Mouse (Mus musculus) neural tube, embryonic 13.5 days (tissue): ENCODE results near the gene Catsperd. TPM values are rescaled to one million over a fixed set of nuclear protein-coding genes. Genes with fewer than 3 reads are reported as not detected.

ENCODE experiments used
- ATAC-seq: fragments of 200-750 bp; cut with Nextera tagmentation; 2 replicates; pipeline ENCODE4 v1.8.0; 2017; ENCODE audit warnings: low read depth, mild to moderate bottlenecking, moderate TSS enrichment, moderate library complexity
- H3K27ac ChIP-seq: fragments of 300-500 bp; sonication (generic); replicated peaks from 2 replicates; pipeline ENCODE4 v1.5.1; 2015; ENCODE audit warnings: moderate library complexity, mild to moderate bottlenecking, inconsistent platforms
- H3K27me3 ChIP-seq: fragments of 300-500 bp; sonication (generic); 2 replicates; pipeline ENCODE4 v1.6.1; 2015; ENCODE audit warnings: mild to moderate bottlenecking, inconsistent platforms
- H3K36me3 ChIP-seq: fragments of 300-500 bp; sonication (generic); 2 replicates; pipeline ENCODE4 v1.6.1; 2015; ENCODE audit warnings: mild to moderate bottlenecking, inconsistent platforms
- H3K4me1 ChIP-seq: fragments of 300-500 bp; sonication (generic); replicated peaks from 2 replicates; pipeline ENCODE4 v1.6.1; 2015; ENCODE audit warnings: inconsistent platforms
- H3K4me2 ChIP-seq: fragments of 300-500 bp; sonication (generic); 2 replicates; pipeline ENCODE4 v1.6.1; 2015; ENCODE audit warnings: inconsistent platforms, mild to moderate bottlenecking, moderate library complexity
- H3K4me3 ChIP-seq: fragments of 300-500 bp; sonication (generic); 2 replicates; pipeline ENCODE4 v1.5.1; 2015; ENCODE audit warnings: mild to moderate bottlenecking, inconsistent platforms
- H3K9ac ChIP-seq: fragments of 300-500 bp; sonication (generic); 2 replicates; pipeline ENCODE4 v1.6.1; 2015; ENCODE audit warnings: moderate library complexity, mild to moderate bottlenecking, inconsistent platforms
- H3K9me3 ChIP-seq: fragments of 300-500 bp; sonication (generic); 2 replicates; pipeline ENCODE4 v1.6.1; 2016; ENCODE audit warnings: inconsistent platforms
- WGBS: fragments of 180-500 bp; shearing (Covaris S2); methylation state at CpG from one replicate; pipeline ENCODE4 v1.1.7; 2015; 5-methylcytosine and 5-hydroxymethylcytosine counted together
- polyA plus RNA-seq: library from polyadenylated mRNA; unstranded; fragments of >200 nt; fragmentation: Nextera tagmentation; extraction: Ambion mirVana; gene quantifications from 2 replicates; pipeline ENCODE4 v1.2.1, GENCODE M21; 2015

The Catsperd gene
- polyA plus RNA-seq, 1 experiment from 2014 or later, result 1.7 TPM

- H3K4me1 ChIP-seq, result peaks cover 44% of the 10 kb centered on the region
- ATAC-seq, result peak; percentile 82
- peaks cover 6% of the 10 kb centered on the region for H3K27me3 ChIP-seq
- peak within 1 kb of the TSS; percentile 97 for H3K4me3 ChIP-seq
- peak within 1 kb of the TSS; percentile 88 for H3K27ac ChIP-seq
- H3K4me2 ChIP-seq, result peak within 1 kb of the TSS; percentile 89
- peak within 1 kb of the TSS; percentile 96 for H3K9ac ChIP-seq
- WGBS, result under 1% methylated on average over 66 of the region's 66 CpGs
- H3K9me3 ChIP-seq, result no peaks in the 10 kb centered on the region
- peaks cover 23% of the 10 kb centered on the region for H3K36me3 ChIP-seq
Measured at GRCm38 (mm10) chr17:56672941-56673646, 45.2 kb downstream of the Catsperd start, which contains the start of gene Ranbp3. TSS of gene Ranbp3 (plus strand) at chr17:56673294.

GRCm38 (mm10) chr17:56673647-56674416 lies 45.9 kb downstream of the Catsperd start:
- ATAC-seq, result no peak; the same call in 1 of the 2 replicates

GRCm38 (mm10) chr17:56681791-56682190 lies 53.8 kb downstream of the Catsperd start:
- 78% methylated on average over 4 of the region's 4 CpGs for WGBS
- Histone ChIP-seq H3K4me3 (no peak overlapping the region), H3K27ac (no peak overlapping the region), H3K9me3 (no peaks in the 10 kb centered on the region), H3K36me3 (peaks cover 64% of the 10 kb centered on the region), H3K27me3 (no peaks in the 10 kb centered on the region), H3K4me1 (peaks cover 35% of the 10 kb centered on the region), H3K9ac (no peak overlapping the region), H3K4me2 (no peak overlapping the region)
- ATAC-seq, result no peak

More at GRCm38 (mm10) chr17:56673647-56674416, 45.9 kb downstream of the Catsperd start:
- peak overlapping the region; percentile 88 for H3K27ac ChIP-seq
- H3K9ac ChIP-seq, result peak overlapping the region; percentile 96
- peaks cover 39% of the 10 kb centered on the region for H3K4me1 ChIP-seq
- 2% methylated on average over 36 of the region's 37 CpGs for WGBS
- H3K27me3 ChIP-seq, result no peaks in the 10 kb centered on the region
- H3K4me2 ChIP-seq, result peak overlapping the region; percentile 89
- H3K9me3 ChIP-seq, result no peaks in the 10 kb centered on the region
- peaks cover 23% of the 10 kb centered on the region for H3K36me3 ChIP-seq
- H3K4me3 ChIP-seq, result peak overlapping the region; percentile 97

GRCm38 (mm10) chr17:56682880-56683279 lies 54.9 kb downstream of the Catsperd start:
- H3K36me3 ChIP-seq, result peaks cover 65% of the 10 kb centered on the region
- no peaks in the 10 kb centered on the region for H3K9me3 ChIP-seq
- WGBS, result 74% methylated on average over 3 of the region's 3 CpGs
- H3K4me1 ChIP-seq, result peaks cover 26% of the 10 kb centered on the region
- no peak overlapping the region for H3K4me3 ChIP-seq
- no peak overlapping the region for H3K27ac ChIP-seq
- H3K4me2 ChIP-seq, result no peak overlapping the region
- ATAC-seq, result no peak
- H3K9ac ChIP-seq, result no peak overlapping the region; the same call in 1 of the 2 replicates
- no peaks in the 10 kb centered on the region for H3K27me3 ChIP-seq

- H3K4me3 ChIP-seq, result no peak overlapping the region
- H3K27ac ChIP-seq, result no peak overlapping the region
- no peaks in the 10 kb centered on the region for H3K27me3 ChIP-seq
- H3K9ac ChIP-seq, result no peak overlapping the region
- WGBS, result 91% methylated on average over 5 of the region's 5 CpGs
- peaks cover 26% of the 10 kb centered on the region for H3K4me1 ChIP-seq
- H3K4me2 ChIP-seq, result no peak overlapping the region
- H3K36me3 ChIP-seq, result peaks cover 70% of the 10 kb centered on the region
- ATAC-seq, result no peak
- H3K9me3 ChIP-seq, result no peaks in the 10 kb centered on the region
Measured at GRCm38 (mm10) chr17:56683546-56684140, 55.7 kb downstream of the Catsperd start.

GRCm38 (mm10) chr17:56684649-56685048 lies 56.7 kb downstream of the Catsperd start:
- no peaks in the 10 kb centered on the region for H3K9me3 ChIP-seq
- ATAC-seq, result no peak
- H3K4me2 ChIP-seq, result no peak overlapping the region

GRCm38 (mm10) chr17:56686801-56687200 lies 58.9 kb downstream of the Catsperd start:
- H3K27ac ChIP-seq, result no peak overlapping the region
- H3K9ac ChIP-seq, result no peak overlapping the region
- 94% methylated on average over 4 of the region's 4 CpGs for WGBS
- no peak for ATAC-seq
- H3K4me1 ChIP-seq, result peaks cover 34% of the 10 kb centered on the region
- H3K9me3 ChIP-seq, result no peaks in the 10 kb centered on the region
- H3K4me3 ChIP-seq, result no peak overlapping the region
- H3K27me3 ChIP-seq, result no peaks in the 10 kb centered on the region
- H3K4me2 ChIP-seq, result no peak overlapping the region
- peaks cover 76% of the 10 kb centered on the region for H3K36me3 ChIP-seq

More at GRCm38 (mm10) chr17:56684649-56685048, 56.7 kb downstream of the Catsperd start:
- H3K27ac ChIP-seq, result 0 out of 2 replicates have a peak overlapping the region, but pooled peaks have one; percentile 2
- 86% methylated on average over 2 of the region's 2 CpGs for WGBS
- H3K4me3 ChIP-seq, result no peak overlapping the region
- no peaks in the 10 kb centered on the region for H3K27me3 ChIP-seq
- peaks cover 78% of the 10 kb centered on the region for H3K36me3 ChIP-seq
- H3K9ac ChIP-seq, result no peak overlapping the region
- peaks cover 26% of the 10 kb centered on the region for H3K4me1 ChIP-seq

GRCm38 (mm10) chr17:56688045-56688444 lies 60.1 kb downstream of the Catsperd start:
- no peak overlapping the region for H3K9ac ChIP-seq
- peaks cover 78% of the 10 kb centered on the region for H3K36me3 ChIP-seq
- no peak overlapping the region for H3K4me3 ChIP-seq

GRCm38 (mm10) chr17:56688689-56689088 lies 60.7 kb downstream of the Catsperd start:
- no peak overlapping the region for H3K9ac ChIP-seq
- H3K36me3 ChIP-seq, result peaks cover 82% of the 10 kb centered on the region
- peaks cover 39% of the 10 kb centered on the region for H3K4me1 ChIP-seq
- H3K27ac ChIP-seq, result no peak overlapping the region
- H3K4me2 ChIP-seq, result no peak overlapping the region
- no peak for ATAC-seq
- H3K4me3 ChIP-seq, result no peak overlapping the region
- 86% methylated on average over 2 of the region's 2 CpGs for WGBS
- H3K9me3 ChIP-seq, result no peaks in the 10 kb centered on the region
- no peaks in the 10 kb centered on the region for H3K27me3 ChIP-seq

More at GRCm38 (mm10) chr17:56688045-56688444, 60.1 kb downstream of the Catsperd start:
- Histone ChIP-seq H3K4me2 (no peak overlapping the region), H3K27ac (no peak overlapping the region), H3K4me1 (peaks cover 34% of the 10 kb centered on the region), H3K9me3 (no peaks in the 10 kb centered on the region), H3K27me3 (no peaks in the 10 kb centered on the region)
- ATAC-seq, result no peak

- H3K4me1 ChIP-seq, result peaks cover 47% of the 10 kb centered on the region
- no peak overlapping the region; the same call in 1 of the 2 replicates for H3K4me2 ChIP-seq
- peaks cover 86% of the 10 kb centered on the region for H3K36me3 ChIP-seq
- no peak overlapping the region for H3K4me3 ChIP-seq
- peak overlapping the region; percentile 78 for H3K27ac ChIP-seq
- ATAC-seq, result no peak
- no peaks in the 10 kb centered on the region for H3K27me3 ChIP-seq
- H3K9me3 ChIP-seq, result no peaks in the 10 kb centered on the region
- H3K9ac ChIP-seq, result peak overlapping the region; percentile 38; the same call in 1 of the 2 replicates
- WGBS, result 53% methylated on average over 1 of the region's 1 CpGs
Measured at GRCm38 (mm10) chr17:56693395-56693794, 65.5 kb downstream of the Catsperd start.

GRCm38 (mm10) chr17:56693851-56694310 lies 65.9 kb downstream of the Catsperd start:
- WGBS, result 38% methylated on average over 6 of the region's 6 CpGs
- H3K4me3 ChIP-seq, result no peak overlapping the region

More at GRCm38 (mm10) chr17:56693851-56694310, 65.9 kb downstream of the Catsperd start:
- Histone ChIP-seq H3K4me1 (peaks cover 47% of the 10 kb centered on the region), H3K36me3 (peaks cover 86% of the 10 kb centered on the region), H3K27me3 (no peaks in the 10 kb centered on the region), H3K4me2 (no peak overlapping the region; the same call in 1 of the 2 replicates), H3K27ac (peak overlapping the region; percentile 78), H3K9me3 (no peaks in the 10 kb centered on the region), H3K9ac (peak overlapping the region; percentile 38; the same call in 1 of the 2 replicates)
- ATAC-seq, result peak; percentile 78
